Comparison of ENCODE assay signal across 18 mouse cellular contexts in the genomic region with DNA sequence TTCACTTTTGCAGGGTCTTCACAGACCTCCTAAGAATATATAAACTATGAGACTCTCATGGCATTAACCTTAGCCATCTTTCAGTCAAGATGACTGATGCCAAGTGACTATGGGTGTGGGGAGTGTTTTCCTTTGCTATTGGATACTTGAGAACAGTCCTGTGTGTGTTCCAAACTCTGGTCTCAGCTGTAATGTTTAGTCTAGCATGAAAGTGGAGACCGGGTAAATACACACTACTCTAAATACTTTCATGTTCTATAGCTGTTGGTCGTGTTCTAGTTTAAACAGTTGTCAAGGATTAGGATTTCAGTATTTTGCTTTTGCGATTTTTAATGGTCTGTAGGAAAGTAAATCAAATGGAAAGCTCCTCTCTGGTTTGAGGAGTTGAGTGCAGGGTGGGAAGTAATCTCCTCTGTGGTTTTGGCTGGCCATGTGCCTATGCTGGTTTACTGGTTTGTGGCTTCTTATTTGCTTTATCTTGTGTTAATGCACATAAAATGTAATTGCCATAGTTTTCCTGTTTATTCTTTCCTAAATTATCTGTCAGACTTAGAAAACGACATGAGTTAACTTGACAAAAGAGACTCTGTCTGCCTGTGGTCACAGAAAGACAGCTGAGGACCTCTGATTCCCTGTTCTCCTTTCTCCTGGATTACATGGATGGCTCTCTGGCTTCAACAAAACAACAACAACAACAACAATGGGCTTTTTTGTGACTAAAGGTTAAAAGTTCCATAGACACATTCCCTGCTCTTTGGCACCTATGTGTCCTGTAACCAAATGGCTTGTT.
DNase-seq lines count a peak whose midpoint lies in the region; ATAC-seq and TF ChIP-seq lines count a peak whose summit lies in the region.
"Had no signal": no experiment of that assay in that cellular context is flagged by ENCODE, and none has a peak within 500 bp of the region (broad histone marks: within the 10 kb centered on the region; RNA-seq: fewer than 3 reads in every experiment).

No protein-coding gene starts in this region.

- WGBS in kidney, embryonic 16.5 days: 13% methylated on average over 4 of the region's 4 CpGs

- no peak for DNase-seq in kidney, adult 8-10 months
- DNase-seq in MEL (ENCODE audit: low read depth, low spot score): peak; percentile 3
- no peak for DNase-seq in Muller cell, postnatal 12 days (ENCODE audit: inconsistent ontology term)
- DNase-seq in c-Kit-positive CD71-positive TER-119-positive erythroid progenitor cells, embryonic 14.5 days (ENCODE audit: low spot score): no peak
- DNase-seq: cerebellum, postnatal 10 days; gastrocnemius, postnatal 25 days; kidney, adult 18-20 months; retina, postnatal 1 day; thymus, adult 2 months had no signal

- no peak for TF ChIP-seq POLR2A in MEL (IDR thresholded peaks at IDR 0.05; ENCODE audit: control insufficient read depth in 1 of 2, insufficient read depth in 1 of 2, low read depth in 1 of 2, low read length in 2 of 2, poor library complexity in 1 of 2)

- TF ChIP-seq CTCF in MEL (IDR thresholded peaks at IDR 0.05 in 2 of 3, conservative IDR thresholded peaks at IDR 0.05 in 1 of 3; ENCODE audit: control insufficient read depth in 1 of 3, insufficient read depth in 1 of 3, low read depth in 2 of 3, low read length in 3 of 3, poor library complexity in 1 of 3, severe bottlenecking in 1 of 3): no peak

- H3K9me3 ChIP-seq in kidney, embryonic 16.5 days (ENCODE audit: low read length): no peaks in the 10 kb centered on the region
- H3K9me3 ChIP-seq in MEL (replicated peaks; ENCODE audit: insufficient read depth, low read length): no peaks in the 10 kb centered on the region
- H3K9me3 ChIP-seq: forebrain, embryonic 10.5 days; liver, embryonic 12.5 days; midbrain, embryonic 13.5 days; neural tube, embryonic 15.5 days had no signal

- no peak for TF ChIP-seq EP300 in MEL (IDR thresholded peaks at IDR 0.05; ENCODE audit: low read depth in 1 of 2, low read length in 2 of 2)

- H3K4me2 ChIP-seq in kidney, embryonic 16.5 days (replicated peaks; ENCODE audit: low read depth, low read length): no peak overlapping the region
- H3K4me2 ChIP-seq: hindbrain, embryonic 14.5 days; liver, embryonic 12.5 days; midbrain, embryonic 13.5 days; neural tube, embryonic 15.5 days had no signal

- no peaks in the 10 kb centered on the region for H3K79me2 ChIP-seq in MEL (ENCODE audit: control insufficient read depth, insufficient read depth, low read length, poor library complexity)

- H3K4me1 ChIP-seq in kidney, embryonic 16.5 days (ENCODE audit: insufficient read depth, low read length): no peaks in the 10 kb centered on the region
- no peaks in the 10 kb centered on the region for H3K4me1 ChIP-seq in MEL (ENCODE audit: control insufficient read depth in 1 of 2, insufficient read depth in 2 of 2, low read length in 2 of 2)
- H3K4me1 ChIP-seq: forebrain, embryonic 10.5 days; liver, embryonic 12.5 days; midbrain, embryonic 13.5 days; neural tube, embryonic 15.5 days had no signal

- H3K36me3 ChIP-seq in kidney, embryonic 16.5 days (ENCODE audit: insufficient read depth, low read length): no peaks in the 10 kb centered on the region
- no peaks in the 10 kb centered on the region for H3K36me3 ChIP-seq in MEL (ENCODE audit: control insufficient read depth in 1 of 2, insufficient read depth in 2 of 2, low read length in 2 of 2)
- H3K36me3 ChIP-seq: forebrain, embryonic 10.5 days; liver, embryonic 12.5 days; midbrain, embryonic 13.5 days; neural tube, embryonic 15.5 days had no signal

- no peak overlapping the region for H3K4me3 ChIP-seq in kidney, embryonic 16.5 days (ENCODE audit: low read length)
- no peak overlapping the region for H3K4me3 ChIP-seq in MEL (ENCODE audit: control insufficient read depth in 1 of 2, insufficient read depth in 1 of 2, low read depth in 2 of 2, low read length in 2 of 2)
- H3K4me3 ChIP-seq: forebrain, embryonic 10.5 days; left cerebral cortex, adult 2 months; liver, embryonic 12.5 days; midbrain, embryonic 13.5 days; neural tube, embryonic 15.5 days had no signal

- ATAC-seq in kidney, embryonic 16.5 days (ENCODE audit: low FRiP score, low TSS enrichment): peak; percentile 86
- ATAC-seq in hematopoietic stem cell, adult 5-6 weeks (replicated peaks in 1 of 2; ENCODE audit: insufficient read depth in 1 of 2, low FRiP score in 2 of 2, low TSS enrichment in 1 of 2, low read depth in 1 of 2, poor library complexity in 2 of 2, severe bottlenecking in 2 of 2): peak; percentile 42; a peak in 1 of 4 replicates
- ATAC-seq in megakaryocyte progenitor cell, adult 5-6 weeks (replicated peaks; ENCODE audit: poor library complexity): peak; percentile 74
- ATAC-seq: liver, embryonic 12.5 days; midbrain, embryonic 13.5 days had no signal

- no peak for TF ChIP-seq RAD21 in MEL (IDR thresholded peaks at IDR 0.05; ENCODE audit: low read depth, low read length)

- H3K27me3 ChIP-seq in kidney, embryonic 16.5 days (ENCODE audit: insufficient read depth, low read length): no peaks in the 10 kb centered on the region
- no peaks in the 10 kb centered on the region for H3K27me3 ChIP-seq in MEL (ENCODE audit: control insufficient read depth in 1 of 2, insufficient read depth in 2 of 2, low read length in 2 of 2)
- H3K27me3 ChIP-seq: liver, embryonic 12.5 days; midbrain, embryonic 13.5 days; neural tube, embryonic 15.5 days had no signal

- H3K9ac ChIP-seq in kidney, embryonic 16.5 days (replicated peaks; ENCODE audit: low read length): no peak overlapping the region
- no peak overlapping the region for H3K9ac ChIP-seq in MEL (ENCODE audit: control insufficient read depth, low read depth, low read length, poor library complexity, severe bottlenecking)
- H3K9ac ChIP-seq: hindbrain, embryonic 14.5 days; liver, embryonic 12.5 days; midbrain, embryonic 13.5 days; neural tube, embryonic 15.5 days had no signal

- H3K27ac ChIP-seq in kidney, embryonic 16.5 days (ENCODE audit: low read length): no peak overlapping the region
- H3K27ac ChIP-seq in MEL (ENCODE audit: control insufficient read depth, low read depth, low read length): no peak overlapping the region
- H3K27ac ChIP-seq: forebrain, embryonic 10.5 days; hindbrain, embryonic 14.5 days; left cerebral cortex, adult 2 months; liver, embryonic 12.5 days; midbrain, embryonic 13.5 days; neural tube, embryonic 15.5 days had no signal

TF ChIP-seq in MEL, 35 proteins besides CTCF, POLR2A, EP300 and RAD21:
- TF ChIP-seq USF2 (IDR thresholded peaks at IDR 0.05; ENCODE audit: borderline replicate concordance in 1 of 2, insufficient read depth in 1 of 2, low read depth in 1 of 2, low read length in 2 of 2): no peak
- TF ChIP-seq ZNF384 (IDR thresholded peaks at IDR 0.05; ENCODE audit: low read depth, low read length): no peak
- no peak for TF ChIP-seq UBTF (IDR thresholded peaks at IDR 0.05; ENCODE audit: borderline replicate concordance, insufficient read depth, low read depth, low read length)
- no peak for TF ChIP-seq NELFE (IDR thresholded peaks at IDR 0.05; ENCODE audit: low read depth, low read length)
